Comparison of ENCODE assay signal across 20 mouse cellular contexts in the genomic region with DNA sequence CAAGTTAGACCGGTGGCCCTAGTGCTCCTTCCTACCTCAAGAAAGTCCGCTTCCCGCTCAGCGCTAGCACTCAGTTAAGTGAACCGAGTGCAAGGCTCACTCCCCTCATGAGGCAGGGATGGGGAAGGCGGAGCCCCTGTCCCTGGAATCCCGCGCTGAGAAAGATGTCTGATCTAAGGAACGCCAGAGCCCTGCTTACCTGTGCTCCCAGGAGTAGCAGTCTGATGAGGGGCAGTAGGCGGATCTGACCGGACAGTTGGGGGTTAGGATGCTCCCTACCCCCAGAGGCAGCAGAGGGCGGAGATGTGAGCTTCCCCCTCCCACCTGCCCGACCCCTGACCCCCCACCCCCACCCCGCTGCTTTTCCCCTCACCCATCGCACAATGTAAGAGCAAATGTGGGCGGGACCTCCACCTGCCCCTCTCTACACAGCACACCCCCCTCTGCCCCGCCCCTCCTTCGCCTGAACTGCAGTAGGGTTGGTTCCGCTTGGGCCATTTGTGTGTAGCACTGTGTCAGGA. TPM values are rescaled to one million over a fixed set of nuclear protein-coding genes. Genes with fewer than 3 reads are reported as not detected.
A peak's percentile ranks its signal among the peaks of the same experiment; 100 is the strongest.
DNase-seq lines count a peak whose midpoint lies in the region; ATAC-seq and TF ChIP-seq lines count a peak whose summit lies in the region.
"Had no signal": no experiment of that assay in that cellular context is flagged by ENCODE, and none has a peak within 500 bp of the region (broad histone marks: within the 10 kb centered on the region; RNA-seq: fewer than 3 reads in every experiment).

A gene (minus strand): TSS at position 338 of the 521 bp plus-strand sequence.

- H3K9ac ChIP-seq in heart, embryonic 14.5 days (ENCODE audit: low read length): no peak within 1 kb of the TSS
- H3K9ac ChIP-seq in kidney, postnatal 0 days (ENCODE audit: low read depth, low read length): no peak within 1 kb of the TSS

- H3K36me3 ChIP-seq in heart, embryonic 14.5 days (ENCODE audit: control insufficient read depth, insufficient read depth, low read length): peaks cover 28% of the 10 kb centered on the region; the same call in 1 of the 2 replicates
- H3K36me3 ChIP-seq in kidney, postnatal 0 days (ENCODE audit: insufficient read depth, low read length): no peaks in the 10 kb centered on the region

- intact Hi-C loops in heart, postnatal 10 days (cut with DNase I): no loop called here

- H3K27ac ChIP-seq in heart, embryonic 14.5 days (replicated peaks in 1 of 2; ENCODE audit: control insufficient read depth in 1 of 2, insufficient read depth in 1 of 2, low read depth in 2 of 2, low read length in 2 of 2): no peak within 1 kb of the TSS
- no peak within 1 kb of the TSS for H3K27ac ChIP-seq in kidney, postnatal 0 days
- H3K27ac ChIP-seq in brown adipose tissue, adult 24 weeks (replicated peaks; ENCODE audit: low read depth, low read length): no peak within 1 kb of the TSS
- H3K27ac ChIP-seq: left cerebral cortex, adult 2 months had no signal

- H3K4me3 ChIP-seq in heart, embryonic 14.5 days (ENCODE audit: control insufficient read depth in 1 of 2, insufficient read depth in 1 of 2, low read depth in 1 of 2, low read length in 2 of 2): no peak within 1 kb of the TSS
- no peak within 1 kb of the TSS for H3K4me3 ChIP-seq in kidney, postnatal 0 days (replicated peaks; ENCODE audit: low read depth, low read length)
- H3K4me3 ChIP-seq in brown adipose tissue, adult 24 weeks (ENCODE audit: insufficient read depth, low read depth, low read length): 0 out of 2 replicates have a peak within 1 kb of the TSS, but pooled peaks have one; percentile 13
- H3K4me3 ChIP-seq: erythroblast, embryonic 14.5 days; left cerebral cortex, adult 2 months had no signal

- TF ChIP-seq CTCF in kidney, postnatal 0 days (IDR thresholded peaks at IDR 0.05; ENCODE audit: low read depth): no peak

- no peaks in the 10 kb centered on the region for H3K4me1 ChIP-seq in heart, embryonic 14.5 days (ENCODE audit: control insufficient read depth in 2 of 2, insufficient read depth in 2 of 2, low read length in 2 of 2)
- no peaks in the 10 kb centered on the region for H3K4me1 ChIP-seq in kidney, postnatal 0 days (replicated peaks; ENCODE audit: insufficient read depth, low read length)
- no peaks in the 10 kb centered on the region for H3K4me1 ChIP-seq in brown adipose tissue, adult 24 weeks (ENCODE audit: control insufficient read depth, insufficient read depth, insufficient read length, low read length)

- H3K27me3 ChIP-seq in heart, embryonic 14.5 days (ENCODE audit: control insufficient read depth, insufficient read depth, low read length): peaks cover 48% of the 10 kb centered on the region
- 0 out of 2 replicates have a peak, but pooled peaks cover 3% of the 10 kb centered on the region for H3K27me3 ChIP-seq in kidney, postnatal 0 days (ENCODE audit: insufficient read depth, low read length)

- H3K4me2 ChIP-seq in heart, embryonic 14.5 days (ENCODE audit: low read length): peak within 1 kb of the TSS; percentile 34
- no peak within 1 kb of the TSS for H3K4me2 ChIP-seq in kidney, postnatal 0 days (ENCODE audit: low read length)

- DNase-seq in heart, postnatal 10 days: no peak
- DNase-seq in kidney, postnatal 0 days (ENCODE audit: low spot score): no peak
- DNase-seq in kidney, postnatal 10 days: no peak
- DNase-seq in ES-CJ7 (ENCODE audit: low read depth, low spot score): peak; percentile 84
- DNase-seq in frontal cortex, postnatal 36 days (ENCODE audit: low spot score in 2 of 2): no peak
- DNase-seq: adrenal gland, postnatal 14 days; cerebellum, postnatal 10 days; gastrocnemius, postnatal 25 days; heart, postnatal 36 days; kidney, adult 18-20 months; lung, postnatal 14 days had no signal

- no peak for ATAC-seq in heart, embryonic 14.5 days (ENCODE audit: insufficient number of reproducible peaks, insufficient read depth, low FRiP score, low read depth)
- ATAC-seq in kidney, postnatal 0 days (replicated peaks; ENCODE audit: low FRiP score, low read depth): 0 out of 2 replicates have a peak, but pooled peaks have one; percentile 46
- ATAC-seq: midbrain, embryonic 16.5 days had no signal

- 17% methylated on average over 18 of the region's 19 CpGs for WGBS in heart, embryonic 14.5 days
- 22% methylated on average over 19 of the region's 19 CpGs for WGBS in kidney, postnatal 0 days

- H3K9me3 ChIP-seq in heart, embryonic 14.5 days (ENCODE audit: control insufficient read depth, low read length): no peaks in the 10 kb centered on the region
- H3K9me3 ChIP-seq in kidney, postnatal 0 days (replicated peaks; ENCODE audit: low read length): no peaks in the 10 kb centered on the region

RNA-seq across cellular contexts. Expression of the gene that starts here (rescaled TPM):
- polyA plus RNA-seq in heart, embryonic 14.5 days (2014; fragmentation: Nextera tagmentation; extraction: Ambion mirVana): not detected in 2 replicates
- not detected for total RNA-seq in heart, postnatal 10 days (2021)
- not detected in 2 replicates for polyA plus RNA-seq in kidney, postnatal 0 days (2015; fragmentation: Nextera tagmentation; extraction: Ambion mirVana)
- not detected in 2 replicates for polyA plus RNA-seq in brown adipose tissue, adult 24 weeks (2012; ENCODE audit: insufficient read depth, insufficient read length, missing spikeins)
- total RNA-seq: adrenal gland, postnatal 14 days; gastrocnemius, postnatal 25 days; heart, postnatal 36 days; layer of hippocampus, adult 18-20 months; left cerebral cortex, adult 2 months had no signal
- polyA plus RNA-seq: C2C12; erythroblast, embryonic 14.5 days; liver, embryonic 16.5 days; midbrain, embryonic 16.5 days; neural tube, embryonic 11.5 days had no signal

Comparison
In these comparisons a context has a peak if more than half of its experiments do, and no peak if none do; other contexts are left out.
1. Peak in ATAC-seq in kidney, postnatal 0 days; RNA of the gene not detected or under 1 TPM.